In genomic region chr17:13092100-13092764, GRCm38 (mm10) we compare ENCODE assay signal across 15 mouse cellular contexts. TPM values are rescaled to one million over a fixed set of nuclear protein-coding genes. Genes with fewer than 3 reads are reported as not detected.
DNase-seq lines count a peak whose midpoint lies in the region; ATAC-seq and TF ChIP-seq lines count a peak whose summit lies in the region.
"Not testable (repeated sequence)": the region's sequence is repeated elsewhere in the genome, so short reads cannot be mapped to it uniquely, and the experiment has no call there.
"Had no signal": no experiment of that assay in that cellular context is flagged by ENCODE, and none has a peak within 500 bp of the region (broad histone marks: within the 10 kb centered on the region; RNA-seq: fewer than 3 reads in every experiment).

No protein-coding gene starts in this region.

- H3K36me3 ChIP-seq in forebrain, embryonic 11.5 days (ENCODE audit: control insufficient read depth, insufficient read depth, low read length); forebrain, embryonic 15.5 days; heart, embryonic 11.5 days (ENCODE audit: control insufficient read depth, insufficient read depth, low read length); midbrain, embryonic 11.5 days (ENCODE audit: control insufficient read depth, insufficient read depth, low read length); midbrain, embryonic 14.5 days (ENCODE audit: control insufficient read depth, insufficient read depth, low read length): not testable (repeated sequence)

- peak; percentile 85 for DNase-seq in R1 (ENCODE audit: low read depth, low spot score)
- DNase-seq in brain, embryonic 14.5 days (ENCODE audit: low read depth) = peak; percentile 24
- DNase-seq in forebrain, embryonic 11.5 days (ENCODE audit: low spot score); midbrain, embryonic 11.5 days (ENCODE audit: low spot score, missing footprints); midbrain, embryonic 14.5 days: not testable (repeated sequence)

- not testable (repeated sequence) for H3K4me2 ChIP-seq in forebrain, embryonic 11.5 days (ENCODE audit: low read depth, low read length, severe bottlenecking); forebrain, embryonic 15.5 days (replicated peaks); heart, embryonic 11.5 days; midbrain, embryonic 11.5 days; midbrain, embryonic 14.5 days (ENCODE audit: low read length)

- H3K27ac ChIP-seq in forebrain, embryonic 11.5 days (ENCODE audit: low read depth, low read length); forebrain, embryonic 15.5 days (replicated peaks); heart, embryonic 11.5 days (ENCODE audit: low read depth, low read length); midbrain, embryonic 11.5 days (ENCODE audit: low read depth, low read length); midbrain, embryonic 14.5 days (replicated peaks; ENCODE audit: low read depth, low read length): not testable (repeated sequence)

- not testable (repeated sequence) for H3K9ac ChIP-seq in forebrain, embryonic 11.5 days (ENCODE audit: low read length); forebrain, embryonic 15.5 days (replicated peaks); heart, embryonic 11.5 days (ENCODE audit: low read depth, low read length); midbrain, embryonic 11.5 days (ENCODE audit: low read length); midbrain, embryonic 14.5 days (replicated peaks; ENCODE audit: low read length)

- not testable (repeated sequence) for H3K4me3 ChIP-seq in forebrain, embryonic 11.5 days (ENCODE audit: low read depth, low read length); forebrain, embryonic 15.5 days; heart, embryonic 11.5 days (ENCODE audit: low read depth, low read length); midbrain, embryonic 11.5 days (ENCODE audit: low read depth, low read length); midbrain, embryonic 14.5 days (replicated peaks; ENCODE audit: low read depth, low read length)

- not testable (repeated sequence) for H3K27me3 ChIP-seq in forebrain, embryonic 11.5 days (ENCODE audit: control insufficient read depth, insufficient read depth, low read length); forebrain, embryonic 15.5 days; heart, embryonic 11.5 days (ENCODE audit: control insufficient read depth, insufficient read depth, low read length); midbrain, embryonic 11.5 days (ENCODE audit: control insufficient read depth, insufficient read depth, low read length); midbrain, embryonic 14.5 days (ENCODE audit: control insufficient read depth, insufficient read depth, low read length)

- TF ChIP-seq POLR2A in brain, embryonic 14.5 days (IDR thresholded peaks at IDR 0.05; ENCODE audit: borderline replicate concordance, extremely low read depth, insufficient read depth, insufficient read length, poor library complexity, severe bottlenecking) = not testable (repeated sequence)

- ATAC-seq in forebrain, embryonic 11.5 days (replicated peaks; ENCODE audit: low FRiP score) = peak; percentile 33; the same call in 1 of the 2 replicates
- 0 out of 2 replicates have a peak, but pooled peaks have one; percentile 41 for ATAC-seq in forebrain, embryonic 15.5 days (replicated peaks)
- 0 out of 2 replicates have a peak, but pooled peaks have one; percentile 14 for ATAC-seq in heart, embryonic 11.5 days (replicated peaks; ENCODE audit: insufficient number of reproducible peaks, low FRiP score, low TSS enrichment)
- ATAC-seq in midbrain, embryonic 11.5 days (ENCODE audit: low FRiP score) = peak; percentile 42; the same call in 1 of the 2 replicates
- peak; percentile 44 for ATAC-seq in midbrain, embryonic 14.5 days (ENCODE audit: low FRiP score, low TSS enrichment)

- 62% methylated on average over 5 of the region's 8 CpGs for WGBS in forebrain, embryonic 11.5 days
- whole genome bisulfite sequencing in forebrain, embryonic 15.5 days = 43% methylated on average over 8 of the region's 8 CpGs
- 61% methylated on average over 5 of the region's 8 CpGs for WGBS in heart, embryonic 11.5 days (ENCODE audit: insufficient replicate concordance)
- 61% methylated on average over 5 of the region's 8 CpGs for WGBS in midbrain, embryonic 11.5 days
- 58% methylated on average over 5 of the region's 8 CpGs for WGBS in midbrain, embryonic 14.5 days

- H3K9me3 ChIP-seq in forebrain, embryonic 11.5 days (ENCODE audit: control insufficient read depth, low read length); forebrain, embryonic 15.5 days; heart, embryonic 11.5 days (replicated peaks; ENCODE audit: control insufficient read depth, low read length); midbrain, embryonic 11.5 days (ENCODE audit: control insufficient read depth, low read length); midbrain, embryonic 14.5 days (ENCODE audit: control insufficient read depth, low read length): not testable (repeated sequence)

- not testable (repeated sequence) for TF ChIP-seq CTCF in brain, embryonic 14.5 days (IDR thresholded peaks at IDR 0.05; ENCODE audit: borderline replicate concordance, extremely low read depth, insufficient read depth, insufficient read length)

- H3K4me1 ChIP-seq in forebrain, embryonic 11.5 days (replicated peaks; ENCODE audit: control insufficient read depth, insufficient read depth, low read length); forebrain, embryonic 15.5 days; heart, embryonic 11.5 days (ENCODE audit: control insufficient read depth, insufficient read depth, low read length); midbrain, embryonic 11.5 days (ENCODE audit: control insufficient read depth, insufficient read depth, low read length); midbrain, embryonic 14.5 days (ENCODE audit: control insufficient read depth, insufficient read depth, low read length): not testable (repeated sequence)

RNA-seq across cellular contexts. Expression of gene Tcp10b, which starts 31.3 kb away (rescaled TPM):
- polyA plus RNA-seq in brain, embryonic 14.5 days (2012; rRNA removed) = 0.27 and 0.40 TPM in 2 replicates
- 0.16 TPM in 1 of 2 replicates, not detected in the other for polyA plus RNA-seq in forebrain, embryonic 11.5 days (2014; fragmentation: Nextera tagmentation; extraction: Ambion mirVana)
- polyA plus RNA-seq in forebrain, embryonic 15.5 days (2015; fragmentation: Nextera tagmentation; extraction: Ambion mirVana) = 0.08 TPM in 1 of 2 replicates, not detected in the other
- polyA plus RNA-seq in heart, embryonic 11.5 days (2014; fragmentation: Nextera tagmentation; extraction: Ambion mirVana) = not detected in 2 replicates
- polyA plus RNA-seq in midbrain, embryonic 11.5 days (2014; fragmentation: Nextera tagmentation; extraction: Ambion mirVana) = not detected in 2 replicates
- polyA plus RNA-seq in midbrain, embryonic 14.5 days (2014; fragmentation: Nextera tagmentation; extraction: Ambion mirVana) = 0.18 and 0.45 TPM in 2 replicates
- polyA plus RNA-seq: activated CD4-positive, CD25-positive, alpha-beta regulatory T cell, adult 4 months; C2C12; embryonic facial prominence, embryonic 11.5 days; embryonic facial prominence, embryonic 13.5 days; G1E had no signal

RNA-seq across cellular contexts. Expression of gene Unc93a, which starts 39.4 kb away (rescaled TPM):
- polyA plus RNA-seq in brain, embryonic 14.5 days (2012; rRNA removed) = 0.05 and 0.08 TPM in 2 replicates
- polyA plus RNA-seq in forebrain, embryonic 11.5 days (2014; fragmentation: Nextera tagmentation; extraction: Ambion mirVana) = not detected in 2 replicates
- polyA plus RNA-seq in forebrain, embryonic 15.5 days (2015; fragmentation: Nextera tagmentation; extraction: Ambion mirVana) = 0.06 TPM in 1 of 2 replicates, not detected in the other
- not detected in 2 replicates for polyA plus RNA-seq in heart, embryonic 11.5 days (2014; fragmentation: Nextera tagmentation; extraction: Ambion mirVana)
- not detected in 2 replicates for polyA plus RNA-seq in midbrain, embryonic 11.5 days (2014; fragmentation: Nextera tagmentation; extraction: Ambion mirVana)
- not detected in 2 replicates for polyA plus RNA-seq in midbrain, embryonic 14.5 days (2014; fragmentation: Nextera tagmentation; extraction: Ambion mirVana)
- polyA plus RNA-seq: activated CD4-positive, CD25-positive, alpha-beta regulatory T cell, adult 4 months; C2C12; embryonic facial prominence, embryonic 11.5 days; embryonic facial prominence, embryonic 13.5 days; forebrain, embryonic 12.5 days; G1E had no signal

RNA-seq across cellular contexts. Expression of gene Gpr31b, which starts 40.1 kb away (rescaled TPM):
- polyA plus RNA-seq in brain, embryonic 14.5 days (2012; rRNA removed) = 0.07 and 0.15 TPM in 2 replicates
- 0.23 TPM in 1 of 2 replicates, not detected in the other for polyA plus RNA-seq in forebrain, embryonic 11.5 days (2014; fragmentation: Nextera tagmentation; extraction: Ambion mirVana)
- polyA plus RNA-seq in forebrain, embryonic 15.5 days (2015; fragmentation: Nextera tagmentation; extraction: Ambion mirVana) = 0.32 TPM in 1 of 2 replicates, not detected in the other
- polyA plus RNA-seq in heart, embryonic 11.5 days (2014; fragmentation: Nextera tagmentation; extraction: Ambion mirVana) = 0.19 TPM in 1 of 2 replicates, not detected in the other
- not detected in 2 replicates for polyA plus RNA-seq in midbrain, embryonic 11.5 days (2014; fragmentation: Nextera tagmentation; extraction: Ambion mirVana)
- polyA plus RNA-seq in midbrain, embryonic 14.5 days (2014; fragmentation: Nextera tagmentation; extraction: Ambion mirVana) = not detected in 2 replicates
- polyA plus RNA-seq: activated CD4-positive, CD25-positive, alpha-beta regulatory T cell, adult 4 months; C2C12; embryonic facial prominence, embryonic 11.5 days; embryonic facial prominence, embryonic 13.5 days; forebrain, embryonic 12.5 days; forebrain, postnatal 0 days; G1E; Patski had no signal
